Mouse (Mus musculus) embryonic fibroblast, embryonic 13.5 days (primary cell): ENCODE measurements around the gene Edaradd. TPM values are rescaled to one million over a fixed set of nuclear protein-coding genes. Genes with fewer than 3 reads are reported as not detected.

Source experiments
- H3K27ac ChIP-seq: 2 replicates; pipeline ENCODE4 v1.5.1; 2012; ENCODE audit warnings: low read length, control low read depth, inconsistent platforms; ENCODE audit not compliant: insufficient read depth
- H3K4me1 ChIP-seq: 2 replicates; pipeline ENCODE4 v1.6.1; 2011; ENCODE audit warnings: low read length; ENCODE audit not compliant: control insufficient read depth, insufficient read depth
- H3K4me3 ChIP-seq: 2 replicates; pipeline ENCODE4 v1.5.1; 2011; ENCODE audit warnings: mild to moderate bottlenecking, control low read depth, low read length; ENCODE audit not compliant: insufficient read depth
- CTCF ChIP-seq: IDR thresholded peaks from 2 replicates; pipeline ENCODE4 v1.5.1; 2011; ENCODE audit warnings: mild to moderate bottlenecking, control low read depth, low read length, moderate library complexity, borderline replicate concordance; ENCODE audit not compliant: insufficient read depth
- POLR2A ChIP-seq: IDR thresholded peaks from 2 replicates; pipeline ENCODE4 v1.6.1; 2011; ENCODE audit warnings: low read depth, mild to moderate bottlenecking, control low read depth, low read length, moderate library complexity
- polyA plus RNA-seq: library from polyadenylated mRNA; stranded (reverse); fragments of >200 nt; gene quantifications from 2 replicates; pipeline ENCODE4 v1.2.4, GENCODE M21; 2011; ENCODE audit warnings: low read depth; ENCODE audit not compliant: missing spikeins, insufficient read length

Gene Edaradd
- polyA plus RNA-seq, 1 experiment: not detected

DNA sequence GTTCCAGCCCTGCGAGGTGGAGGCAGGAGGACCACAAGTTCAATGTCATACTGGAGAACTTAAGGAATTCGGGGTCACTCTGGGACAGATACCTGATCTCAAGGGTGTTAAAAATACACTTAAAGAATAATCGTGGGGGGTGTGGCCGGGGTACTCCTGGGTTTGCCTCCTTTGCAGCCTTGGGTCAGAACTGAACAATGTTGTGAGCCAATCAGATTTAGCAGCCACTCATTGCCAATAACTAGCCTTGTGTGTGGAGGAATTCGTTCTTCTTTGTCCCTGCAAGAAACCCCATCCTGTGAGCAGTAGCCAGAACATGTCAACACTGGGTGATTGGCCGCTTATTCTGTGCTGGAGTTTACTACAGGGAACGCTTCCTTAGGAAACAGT, 58.5 kb downstream of the Edaradd start:
- peak overlapping the region; percentile 93 for H3K4me3 ChIP-seq
- no peaks in the 10 kb centered on the region for H3K4me1 ChIP-seq
- no peak; the same call in 1 of the 2 replicates for TF ChIP-seq POLR2A
- TF ChIP-seq CTCF: no peak
- 0 out of 2 replicates have a peak overlapping the region, but pooled peaks have one; percentile 10 for H3K27ac ChIP-seq

DNA sequence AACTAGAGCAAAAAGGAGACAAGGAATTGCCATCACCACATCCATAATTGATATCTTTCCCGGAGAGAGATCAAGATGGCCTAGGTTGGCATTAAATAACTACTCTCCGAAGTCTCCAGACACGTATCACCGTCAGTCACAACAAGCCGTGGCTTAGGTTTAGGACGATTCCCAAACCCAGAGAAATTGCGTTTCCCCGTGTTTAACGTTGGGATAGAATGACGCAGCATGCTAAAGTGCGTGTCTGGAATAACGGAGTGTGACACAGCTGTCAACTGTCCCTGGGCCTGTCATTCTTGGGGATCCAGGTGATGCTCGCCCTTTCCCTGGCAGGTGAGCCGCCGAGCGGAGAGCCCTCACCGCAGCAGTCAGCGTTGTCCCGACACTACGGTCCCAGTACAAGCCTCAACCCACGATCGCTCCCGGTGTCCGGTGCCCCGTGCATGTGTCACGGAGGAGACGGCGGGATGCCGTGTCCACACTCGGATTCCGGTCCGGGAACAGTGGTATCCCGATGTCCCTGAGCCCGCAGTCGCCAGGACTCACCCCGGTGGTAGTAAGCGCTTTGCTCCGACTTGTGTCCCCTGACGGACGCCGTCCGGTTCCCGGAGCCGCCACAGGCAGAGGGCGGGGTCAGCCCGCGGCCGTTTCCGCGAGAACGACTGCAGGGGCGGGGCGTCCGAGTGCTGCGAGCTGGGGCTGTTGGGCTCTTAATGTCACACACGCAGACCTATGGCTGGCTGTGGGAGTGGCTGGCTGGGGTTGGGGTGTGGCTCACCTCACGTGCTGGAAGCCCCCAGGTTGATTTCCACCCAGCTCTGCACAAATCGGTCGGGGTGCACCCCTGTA, 59.1 kb downstream of the Edaradd start:
- peak overlapping the region; percentile 83 for H3K27ac ChIP-seq
- no peak for TF ChIP-seq CTCF
- peak; percentile 72 for TF ChIP-seq POLR2A
- H3K4me1 ChIP-seq: no peaks in the 10 kb centered on the region
- H3K4me3 ChIP-seq: peak overlapping the region; percentile 93

DNA sequence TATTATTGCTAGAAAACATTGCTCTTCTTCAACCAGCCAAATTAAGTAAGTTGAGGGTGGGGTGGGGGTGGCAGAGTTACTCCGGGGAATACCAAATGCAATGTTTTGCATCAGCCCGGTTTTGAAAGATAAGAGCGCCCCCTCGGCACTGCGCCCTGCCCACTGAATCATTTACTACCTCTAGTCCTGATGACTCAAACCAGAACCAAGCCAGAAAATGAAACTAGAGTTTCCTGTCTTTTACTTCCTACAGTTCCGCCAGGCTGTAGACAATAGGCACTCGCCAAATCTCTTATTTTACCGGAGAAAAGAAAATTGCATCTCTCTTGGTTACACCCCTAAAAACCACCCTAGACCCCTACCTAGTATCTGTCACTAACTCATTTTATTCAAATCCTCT, 59.8 kb downstream of the Edaradd start:
- peak overlapping the region; percentile 93 for H3K4me3 ChIP-seq
- TF ChIP-seq CTCF (0 out of 2 replicates have a peak, but pooled peaks have one; percentile 10), POLR2A (peak; percentile 47; the same call in 1 of the 2 replicates)
- H3K4me1 ChIP-seq: no peaks in the 10 kb centered on the region
- peak overlapping the region; percentile 83 for H3K27ac ChIP-seq

DNA sequence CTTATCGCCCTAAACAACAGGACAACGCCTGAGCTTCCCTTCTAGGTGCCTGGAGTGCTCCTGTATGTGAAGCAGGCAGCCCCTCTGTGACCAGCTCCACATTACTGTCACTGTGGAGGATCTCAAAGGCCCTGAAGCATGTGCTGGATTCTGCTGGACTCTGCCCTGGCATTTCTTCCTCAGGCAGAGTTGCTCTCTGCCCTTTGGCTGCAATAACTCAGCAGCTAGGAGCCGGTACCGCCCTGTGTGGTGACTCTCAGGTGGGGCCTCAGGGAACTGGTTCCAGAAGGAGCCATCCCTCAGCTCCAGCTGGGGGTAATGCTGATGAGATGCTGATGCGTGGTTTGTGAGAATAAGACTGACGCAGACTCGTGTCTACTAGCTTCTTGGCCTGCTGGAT, 63.5 kb downstream of the Edaradd start:
- no peak overlapping the region for H3K27ac ChIP-seq
- no peak for TF ChIP-seq CTCF
- TF ChIP-seq POLR2A: no peak
- H3K4me1 ChIP-seq: no peaks in the 10 kb centered on the region
- H3K4me3 ChIP-seq: no peak overlapping the region

DNA sequence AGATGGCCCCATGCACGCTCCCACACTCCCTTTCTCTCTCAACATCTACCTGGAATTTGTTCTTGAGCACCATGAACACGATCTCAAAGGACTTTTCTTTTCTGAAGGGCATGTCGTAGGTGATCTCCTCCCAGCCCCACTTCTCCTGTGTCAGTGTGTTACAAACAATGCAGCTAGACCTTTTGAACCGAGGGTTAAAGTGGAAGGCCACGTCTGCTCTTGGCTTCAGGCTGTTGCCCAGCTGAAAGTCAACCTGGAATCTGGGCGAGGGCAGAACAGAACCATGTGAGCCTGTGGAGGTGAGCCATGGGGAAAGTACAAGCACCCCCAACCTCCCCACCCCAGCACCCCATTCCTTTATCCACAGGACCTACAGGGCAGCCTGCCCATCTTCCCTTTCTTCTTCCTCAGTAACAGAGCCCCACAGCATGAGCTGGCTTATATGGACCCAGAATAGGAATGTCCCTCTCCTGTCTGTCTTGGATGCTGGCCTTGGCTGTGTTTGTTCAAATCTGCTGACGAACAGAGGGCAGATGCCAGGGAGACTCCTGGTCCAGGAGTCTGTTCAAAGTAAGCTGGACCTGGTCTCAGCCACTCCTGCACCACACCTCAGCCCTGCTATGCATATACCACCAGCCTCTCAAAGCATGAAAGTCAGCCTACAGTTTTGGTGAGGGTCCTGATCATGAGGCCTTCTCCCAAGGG, 65.4 kb downstream of the Edaradd start:
- TF ChIP-seq CTCF (no peak), POLR2A (no peak)
- Histone ChIP-seq H3K4me1 (no peaks in the 10 kb centered on the region), H3K4me3 (no peak overlapping the region)

DNA sequence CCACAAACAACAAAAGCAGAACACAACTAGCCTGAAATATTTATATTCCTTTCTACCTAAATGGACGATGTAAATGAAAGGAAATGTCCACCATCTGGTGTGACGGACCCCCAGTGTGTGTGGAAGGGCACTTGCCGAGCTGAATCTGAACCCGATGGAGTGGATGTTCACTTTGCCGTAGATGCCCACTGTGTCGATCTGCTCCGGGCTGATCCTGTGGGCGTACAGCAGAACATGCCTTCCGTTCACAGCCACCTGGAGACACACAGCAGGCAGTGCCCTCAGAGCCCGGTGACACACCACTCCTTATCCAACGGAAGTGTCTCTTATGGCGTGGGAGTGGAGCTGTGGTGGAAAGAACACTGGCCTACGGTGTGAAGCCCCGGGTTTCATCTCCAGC, 67.1 kb downstream of the Edaradd start:
- H3K4me1 ChIP-seq: no peaks in the 10 kb centered on the region
- H3K4me3 ChIP-seq: no peak overlapping the region
- no peak overlapping the region for H3K27ac ChIP-seq
- TF ChIP-seq CTCF (no peak), POLR2A (no peak)

More for the DNA sequence above, 65.4 kb downstream of the Edaradd start:
- no peak overlapping the region for H3K27ac ChIP-seq

DNA sequence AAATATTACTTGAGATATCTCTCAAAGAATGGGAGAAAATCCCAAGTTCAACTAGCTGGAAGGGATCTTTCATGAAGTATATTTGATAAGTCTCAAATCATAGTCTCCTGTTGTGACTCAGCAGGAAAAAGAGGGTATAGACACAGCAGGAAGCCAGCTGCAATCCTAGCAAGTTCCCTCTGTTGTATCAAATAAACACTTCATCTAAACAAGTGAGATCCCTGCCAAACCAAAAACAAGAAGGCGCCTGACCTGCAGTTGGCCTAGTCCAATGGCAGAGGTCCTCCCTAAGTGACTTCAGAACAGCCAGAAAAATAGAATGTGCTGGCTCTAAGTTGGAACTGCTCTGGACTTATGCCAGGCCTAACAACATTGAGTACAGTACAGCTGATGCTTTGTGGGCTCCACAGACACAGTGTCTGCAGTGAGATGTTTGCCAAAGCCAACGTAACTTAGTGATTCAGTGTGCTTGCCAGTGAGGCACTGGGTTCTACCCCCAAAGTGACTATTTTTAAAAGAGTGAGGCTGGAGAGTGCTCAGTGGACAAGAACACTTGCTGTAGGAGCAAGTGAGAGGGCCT, 78.1 kb downstream of the Edaradd start:
- Histone ChIP-seq H3K4me1 (no peaks in the 10 kb centered on the region), H3K27ac (no peak overlapping the region), H3K4me3 (no peak overlapping the region)
- no peak for TF ChIP-seq CTCF
- TF ChIP-seq POLR2A: no peak

DNA sequence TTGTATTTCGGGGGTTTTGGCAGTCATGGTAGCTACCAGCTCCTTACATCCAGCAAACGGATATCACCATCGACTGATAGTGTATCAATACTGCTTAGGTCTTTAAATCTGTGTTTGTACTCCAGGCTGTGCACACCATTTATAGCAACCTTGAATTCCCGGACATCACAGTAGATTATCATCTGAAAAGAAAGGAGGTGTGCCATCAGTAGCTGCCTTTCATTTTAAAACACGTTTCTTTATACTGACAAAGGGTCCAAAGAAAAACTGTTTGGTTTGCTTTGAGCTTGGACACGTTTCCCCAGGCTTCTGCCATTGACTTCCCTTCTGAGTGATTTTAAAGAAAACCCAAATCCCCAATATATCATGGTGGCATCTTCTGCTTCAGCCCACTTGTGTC, 79.4 kb downstream of the Edaradd start:
- Histone ChIP-seq H3K27ac (no peak overlapping the region), H3K4me1 (no peaks in the 10 kb centered on the region), H3K4me3 (no peak overlapping the region)
- no peak for TF ChIP-seq POLR2A
- TF ChIP-seq CTCF: no peak

DNA sequence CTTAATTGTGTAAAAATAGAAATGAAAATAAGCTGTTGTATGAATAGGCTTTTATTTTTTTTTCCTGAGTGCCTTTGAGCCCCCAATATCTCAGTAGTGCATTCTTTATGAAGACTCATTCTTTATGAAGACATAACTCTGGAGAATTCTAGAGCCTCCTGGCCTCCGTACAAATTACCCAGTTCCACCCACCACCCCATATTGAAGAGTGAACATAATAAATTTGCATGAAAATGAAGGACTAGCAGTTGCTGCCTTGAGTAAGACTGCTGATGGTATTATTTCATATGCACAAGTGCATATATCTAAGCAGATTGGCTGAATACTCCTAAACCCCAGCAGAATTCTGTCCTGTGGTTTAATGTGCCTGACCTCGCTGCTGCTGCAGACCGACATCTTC, 80.7 kb downstream of the Edaradd start:
- TF ChIP-seq POLR2A: no peak
- TF ChIP-seq CTCF: no peak
- Histone ChIP-seq H3K4me3 (no peak overlapping the region), H3K4me1 (no peaks in the 10 kb centered on the region), H3K27ac (no peak overlapping the region)
